Mouse (Mus musculus): ENCODE results near the gene Cachd1.

DNA sequence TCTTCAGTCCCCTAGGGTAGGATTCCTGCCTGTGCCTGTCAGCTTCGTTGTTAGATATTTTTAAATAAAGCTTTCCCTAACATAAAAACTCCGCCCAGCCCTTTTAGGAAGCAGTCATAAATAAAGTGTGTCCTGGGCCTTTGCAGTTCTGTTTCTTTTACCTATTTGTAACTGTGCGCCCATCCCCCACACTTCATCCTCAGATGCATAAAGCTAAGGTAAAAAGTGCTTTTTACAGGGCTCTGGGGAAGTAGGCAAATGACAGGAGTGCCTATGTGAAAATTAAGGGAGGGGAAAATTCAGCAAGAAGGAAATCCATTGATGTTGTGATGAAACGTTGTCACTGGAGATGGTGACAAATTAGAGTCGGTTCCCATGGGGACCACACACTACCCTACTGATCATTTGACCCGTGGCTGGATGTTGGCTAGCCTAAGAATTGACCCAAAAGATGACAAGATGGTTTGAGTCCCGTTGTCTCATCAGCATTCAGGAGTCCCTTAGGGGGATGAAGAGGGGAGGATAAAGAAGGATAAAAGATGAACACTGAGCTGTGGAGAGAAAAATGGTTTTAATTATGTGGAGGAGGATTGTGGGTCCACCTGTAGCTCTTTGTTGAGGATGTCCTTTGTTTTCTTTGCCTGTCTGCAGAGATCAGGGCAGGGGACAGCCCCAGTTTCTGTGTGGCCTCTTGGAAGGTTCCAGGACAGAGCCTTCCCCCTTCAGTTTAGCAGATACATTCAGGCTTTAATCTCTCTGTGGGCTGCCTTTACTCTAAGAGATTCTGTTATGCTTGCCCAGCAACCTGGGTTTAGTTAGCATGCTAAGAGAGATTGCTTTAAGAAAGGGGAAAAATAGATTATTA lies 113.9 kb downstream of the Cachd1 start:
- no peak for TF ChIP-seq CTCF (IDR thresholded peaks at IDR 0.05; ENCODE audit: low read depth)
- no peak for TF ChIP-seq EP300 (IDR thresholded peaks at IDR 0.05; ENCODE audit: low read depth)

Measured in liver, postnatal 0 days (tissue).